In genomic region chr2:164136393-164136792, GRCm38 (mm10) we compare ENCODE assay signal across 10 mouse cellular contexts. TPM values are rescaled to one million over a fixed set of nuclear protein-coding genes. Genes with fewer than 3 reads are reported as not detected.
DNase-seq lines count a peak whose midpoint lies in the region; ATAC-seq and TF ChIP-seq lines count a peak whose summit lies in the region.
"Had no signal": no experiment of that assay in that cellular context is flagged by ENCODE, and none has a peak within 500 bp of the region (broad histone marks: within the 10 kb centered on the region; RNA-seq: fewer than 3 reads in every experiment).

No protein-coding gene starts in this region.

- H3K36me3 ChIP-seq in heart, embryonic 12.5 days: peaks cover 8% of the 10 kb centered on the region
- peaks cover 7% of the 10 kb centered on the region; the same call in 1 of the 2 replicates for H3K36me3 ChIP-seq in limb, embryonic 12.5 days
- peaks cover 22% of the 10 kb centered on the region for H3K36me3 ChIP-seq in limb, embryonic 10.5 days
- no peaks in the 10 kb centered on the region; the same call in 1 of the 2 replicates for H3K36me3 ChIP-seq in forebrain, embryonic 11.5 days (ENCODE audit: control insufficient read depth, insufficient read depth, low read length)
- H3K36me3 ChIP-seq: lung, embryonic 15.5 days had no signal

- no peak for DNase-seq in heart, postnatal 36 days
- no peak for DNase-seq in limb, embryonic 10.5 days (ENCODE audit: low spot score)
- no peak for DNase-seq in forebrain, embryonic 11.5 days (ENCODE audit: low spot score)

- no peak overlapping the region for H3K9ac ChIP-seq in heart, embryonic 12.5 days
- no peak overlapping the region for H3K9ac ChIP-seq in limb, embryonic 12.5 days (replicated peaks)
- H3K9ac ChIP-seq in forebrain, embryonic 11.5 days (ENCODE audit: low read length): no peak overlapping the region
- H3K9ac ChIP-seq: lung, embryonic 15.5 days had no signal

- H3K4me3 ChIP-seq in heart, embryonic 12.5 days: no peak overlapping the region
- no peak overlapping the region for H3K4me3 ChIP-seq in limb, embryonic 12.5 days (replicated peaks)
- no peak overlapping the region for H3K4me3 ChIP-seq in limb, embryonic 10.5 days
- no peak overlapping the region for H3K4me3 ChIP-seq in cortical plate, adult 2 months (ENCODE audit: insufficient read depth, low read length)
- no peak overlapping the region for H3K4me3 ChIP-seq in forebrain, embryonic 11.5 days (ENCODE audit: low read depth, low read length)
- H3K4me3 ChIP-seq: lung, embryonic 15.5 days had no signal

- TF ChIP-seq POLR2A in cortical plate, adult 2 months (IDR thresholded peaks at IDR 0.05; ENCODE audit: extremely low read depth, insufficient read depth, low read length): no peak

- TF ChIP-seq CTCF in cortical plate, adult 2 months (IDR thresholded peaks at IDR 0.05; ENCODE audit: extremely low read depth, insufficient read depth, low read length): peak; percentile 29; the same call in 1 of the 2 replicates

- no peaks in the 10 kb centered on the region for H3K9me3 ChIP-seq in heart, embryonic 12.5 days (replicated peaks)
- no peaks in the 10 kb centered on the region for H3K9me3 ChIP-seq in limb, embryonic 12.5 days
- H3K9me3 ChIP-seq in limb, embryonic 10.5 days (replicated peaks): no peaks in the 10 kb centered on the region
- H3K9me3 ChIP-seq in forebrain, embryonic 11.5 days (ENCODE audit: control insufficient read depth, low read length): no peaks in the 10 kb centered on the region
- H3K9me3 ChIP-seq: lung, embryonic 15.5 days had no signal

- H3K27ac ChIP-seq in heart, embryonic 12.5 days (ENCODE audit: poor library complexity, severe bottlenecking): peak overlapping the region; percentile 18; the same call in 1 of the 2 replicates
- peak overlapping the region; percentile 93 for H3K27ac ChIP-seq in limb, embryonic 12.5 days
- no peak overlapping the region for H3K27ac ChIP-seq in limb, embryonic 10.5 days
- H3K27ac ChIP-seq in cortical plate, adult 2 months (ENCODE audit: insufficient read depth, low read length): no peak overlapping the region
- H3K27ac ChIP-seq in forebrain, embryonic 11.5 days (ENCODE audit: low read depth, low read length): no peak overlapping the region
- H3K27ac ChIP-seq: lung, embryonic 15.5 days had no signal

- H3K27me3 ChIP-seq in heart, embryonic 12.5 days (replicated peaks): no peaks in the 10 kb centered on the region
- no peaks in the 10 kb centered on the region for H3K27me3 ChIP-seq in limb, embryonic 12.5 days
- no peaks in the 10 kb centered on the region for H3K27me3 ChIP-seq in limb, embryonic 10.5 days (ENCODE audit: low read depth, poor library complexity, severe bottlenecking)
- no peaks in the 10 kb centered on the region for H3K27me3 ChIP-seq in forebrain, embryonic 11.5 days (ENCODE audit: control insufficient read depth, insufficient read depth, low read length)
- H3K27me3 ChIP-seq: lung, embryonic 15.5 days had no signal

- H3K4me1 ChIP-seq in heart, embryonic 12.5 days (replicated peaks): peaks cover 46% of the 10 kb centered on the region
- H3K4me1 ChIP-seq in limb, embryonic 12.5 days (replicated peaks): peaks cover 37% of the 10 kb centered on the region
- peaks cover 29% of the 10 kb centered on the region for H3K4me1 ChIP-seq in limb, embryonic 10.5 days
- H3K4me1 ChIP-seq in cortical plate, adult 2 months (ENCODE audit: control insufficient read depth, insufficient read depth, low read length): peaks cover 5% of the 10 kb centered on the region; the same call in 1 of the 2 replicates
- H3K4me1 ChIP-seq in forebrain, embryonic 11.5 days (replicated peaks; ENCODE audit: control insufficient read depth, insufficient read depth, low read length): no peaks in the 10 kb centered on the region

- intact Hi-C loops in heart, postnatal 36 days (cut with DNase I): loop anchor here (10.0 kb wide), 1 partner anchor 208 kb away; no protein-coding TSS in a partner anchor

- no peak for ATAC-seq in heart, embryonic 12.5 days (ENCODE audit: insufficient number of reproducible peaks, low FRiP score)
- ATAC-seq in limb, embryonic 12.5 days (ENCODE audit: insufficient number of reproducible peaks, insufficient read depth, low FRiP score, low TSS enrichment, low read depth): no peak
- ATAC-seq in megakaryocyte-erythroid progenitor cell, adult 5-6 weeks (replicated peaks; ENCODE audit: low FRiP score, low TSS enrichment, poor library complexity, severe bottlenecking): 0 out of 2 replicates have a peak, but pooled peaks have one; percentile 33
- no peak for ATAC-seq in forebrain, embryonic 11.5 days (replicated peaks; ENCODE audit: low FRiP score)
- ATAC-seq: hindbrain, embryonic 16.5 days had no signal

- WGBS in heart, embryonic 12.5 days: 26% methylated on average over 2 of the region's 2 CpGs
- WGBS in limb, embryonic 12.5 days: 31% methylated on average over 2 of the region's 2 CpGs
- 58% methylated on average over 2 of the region's 2 CpGs for WGBS in limb, embryonic 10.5 days
- 44% methylated on average over 2 of the region's 2 CpGs for WGBS in forebrain, embryonic 11.5 days

- H3K4me2 ChIP-seq in heart, embryonic 12.5 days: no peak overlapping the region
- H3K4me2 ChIP-seq in limb, embryonic 12.5 days: no peak overlapping the region
- H3K4me2 ChIP-seq in forebrain, embryonic 11.5 days (ENCODE audit: low read depth, low read length, severe bottlenecking): no peak overlapping the region
- H3K4me2 ChIP-seq: lung, embryonic 15.5 days had no signal

RNA-seq across cellular contexts. Expression of gene Kcns1, which starts 34.5 kb away (rescaled TPM):
- polyA plus RNA-seq in heart, embryonic 12.5 days (2016; fragmentation: Nextera tagmentation; extraction: Ambion mirVana): 0.15 and 0.18 TPM in 2 replicates
- total RNA-seq in heart, postnatal 36 days (2021): not detected
- polyA plus RNA-seq in limb, embryonic 12.5 days (2016; fragmentation: Nextera tagmentation; extraction: Ambion mirVana): 1.1 and 1.3 TPM in 2 replicates
- 0.15 TPM in 1 of 2 replicates, not detected in the other for polyA plus RNA-seq in limb, embryonic 10.5 days (2016; fragmentation: Nextera tagmentation; extraction: Ambion mirVana)
- 17.3 and 17.6 TPM in 2 replicates for polyA plus RNA-seq in cortical plate, adult 2 months (2012; rRNA removed)
- 0.26 and 0.40 TPM in 2 replicates for total RNA-seq in megakaryocyte-erythroid progenitor cell, adult 5-6 weeks (2014; fragmentation: Nextera tagmentation)
- 0.88 and 2.2 TPM in 2 replicates for total RNA-seq in megakaryocyte-erythroid progenitor cell, adult 5-6 weeks (2017)
- not detected in 2 replicates for polyA plus RNA-seq in forebrain, embryonic 11.5 days (2014; fragmentation: Nextera tagmentation; extraction: Ambion mirVana)
- total RNA-seq: MEL had no signal
- polyA plus RNA-seq: lung, embryonic 15.5 days had no signal

RNA-seq across cellular contexts. Expression of gene Wfdc5, which starts 46.1 kb away (rescaled TPM):
- polyA plus RNA-seq in heart, embryonic 12.5 days (2016; fragmentation: Nextera tagmentation; extraction: Ambion mirVana): not detected in 2 replicates
- total RNA-seq in heart, postnatal 36 days (2021): not detected
- polyA plus RNA-seq in limb, embryonic 12.5 days (2016; fragmentation: Nextera tagmentation; extraction: Ambion mirVana): not detected in 2 replicates
- not detected in 2 replicates for polyA plus RNA-seq in limb, embryonic 10.5 days (2016; fragmentation: Nextera tagmentation; extraction: Ambion mirVana)
- polyA plus RNA-seq in cortical plate, adult 2 months (2012; rRNA removed): not detected in 2 replicates
- total RNA-seq in megakaryocyte-erythroid progenitor cell, adult 5-6 weeks (2014; fragmentation: Nextera tagmentation): not detected in 2 replicates
- not detected in 2 replicates for total RNA-seq in megakaryocyte-erythroid progenitor cell, adult 5-6 weeks (2017)
- not detected in 2 replicates for polyA plus RNA-seq in forebrain, embryonic 11.5 days (2014; fragmentation: Nextera tagmentation; extraction: Ambion mirVana)
- total RNA-seq: MEL had no signal
- polyA plus RNA-seq: hindbrain, embryonic 16.5 days; lung, embryonic 15.5 days had no signal

RNA-seq across cellular contexts. Expression of gene Wfdc12, which starts 54.0 kb away (rescaled TPM):
- polyA plus RNA-seq in heart, embryonic 12.5 days (2016; fragmentation: Nextera tagmentation; extraction: Ambion mirVana): not detected in 2 replicates
- total RNA-seq in heart, postnatal 36 days (2021): not detected
- polyA plus RNA-seq in limb, embryonic 12.5 days (2016; fragmentation: Nextera tagmentation; extraction: Ambion mirVana): not detected in 2 replicates
- not detected in 2 replicates for polyA plus RNA-seq in limb, embryonic 10.5 days (2016; fragmentation: Nextera tagmentation; extraction: Ambion mirVana)
- 0.19 TPM in 2 replicates for polyA plus RNA-seq in cortical plate, adult 2 months (2012; rRNA removed)
- total RNA-seq in megakaryocyte-erythroid progenitor cell, adult 5-6 weeks (2014; fragmentation: Nextera tagmentation): not detected in 2 replicates
- total RNA-seq in megakaryocyte-erythroid progenitor cell, adult 5-6 weeks (2017): not detected in 2 replicates
- not detected in 2 replicates for polyA plus RNA-seq in forebrain, embryonic 11.5 days (2014; fragmentation: Nextera tagmentation; extraction: Ambion mirVana)
- total RNA-seq: MEL had no signal
- polyA plus RNA-seq: hindbrain, embryonic 16.5 days; lung, embryonic 15.5 days had no signal

Comparison
In these comparisons a context has a peak if more than half of its experiments do, and no peak if none do; other contexts are left out.
1. H3K27ac ChIP-seq: peak in heart, embryonic 12.5 days (single experiment) and limb, embryonic 12.5 days (single experiment); none in limb, embryonic 10.5 days (single experiment), cortical plate, adult 2 months (single experiment) and forebrain, embryonic 11.5 days (single experiment).